Mouse (Mus musculus) ES-Bruce4 (cell line): ENCODE results near the gene Pom121l2. TPM values are rescaled to one million over a fixed set of nuclear protein-coding genes. Genes with fewer than 3 reads are reported as not detected.
A peak's percentile ranks its signal among the peaks of the same experiment; 100 is the strongest.

ENCODE experiments used
- H3K27ac ChIP-seq: 2 replicates; pipeline ENCODE4 v1.5.1; 2012; ENCODE audit warnings: low read length, inconsistent platforms; ENCODE audit not compliant: insufficient read depth
- H3K27me3 ChIP-seq: 2 replicates; pipeline ENCODE4 v1.6.1; 2012; ENCODE audit warnings: mild to moderate bottlenecking, low read length, inconsistent platforms; ENCODE audit not compliant: control insufficient read depth, poor library complexity, insufficient read depth, severe bottlenecking
- H3K36me3 ChIP-seq: 2 replicates; pipeline ENCODE4 v1.6.1; 2012; ENCODE audit warnings: inconsistent platforms, mild to moderate bottlenecking, low read length, moderate library complexity; ENCODE audit not compliant: control insufficient read depth, poor library complexity, insufficient read depth, severe bottlenecking
- H3K4me1 ChIP-seq: one replicate; pipeline ENCODE4 v1.8.1; 2011; ENCODE audit warnings: low read length; ENCODE audit not compliant: control insufficient read depth, insufficient read depth
- H3K4me3 ChIP-seq: 2 replicates; pipeline ENCODE4 v1.5.1; 2011; ENCODE audit warnings: low read depth, mild to moderate bottlenecking, low read length
- H3K9ac ChIP-seq: 2 replicates; pipeline ENCODE4 v1.6.1; 2012; ENCODE audit warnings: low read depth, mild to moderate bottlenecking, inconsistent platforms; ENCODE audit not compliant: poor library complexity, severe bottlenecking
- H3K9me3 ChIP-seq: replicated peaks from 2 replicates; pipeline ENCODE4 v1.6.1; 2012; ENCODE audit warnings: mild to moderate bottlenecking, low read length, inconsistent platforms; ENCODE audit not compliant: control insufficient read depth, poor library complexity, insufficient read depth, severe bottlenecking
- CTCF ChIP-seq: IDR thresholded peaks from one replicate; pipeline ENCODE4 v1.8.1; 2011; ENCODE audit warnings: low read depth, low read length
- EP300 ChIP-seq: IDR thresholded peaks from 2 replicates; pipeline ENCODE4 v1.6.1; 2011; ENCODE audit warnings: low read depth, low read length; ENCODE audit not compliant: insufficient read depth
- POLR2A ChIP-seq: IDR thresholded peaks from one replicate; pipeline ENCODE4 v1.8.1; 2011; ENCODE audit warnings: low read length; ENCODE audit not compliant: insufficient read depth
- polyA plus RNA-seq: library from polyadenylated mRNA; stranded (reverse); fragments of >200 nt; gene quantifications from 2 replicates; pipeline ENCODE4 v1.2.4, GENCODE M21; 2011; ENCODE audit warnings: low read depth; ENCODE audit not compliant: missing spikeins, insufficient read depth, insufficient read length

The Pom121l2 gene
- polyA plus RNA-seq, 1 experiment: not detected

DNA sequence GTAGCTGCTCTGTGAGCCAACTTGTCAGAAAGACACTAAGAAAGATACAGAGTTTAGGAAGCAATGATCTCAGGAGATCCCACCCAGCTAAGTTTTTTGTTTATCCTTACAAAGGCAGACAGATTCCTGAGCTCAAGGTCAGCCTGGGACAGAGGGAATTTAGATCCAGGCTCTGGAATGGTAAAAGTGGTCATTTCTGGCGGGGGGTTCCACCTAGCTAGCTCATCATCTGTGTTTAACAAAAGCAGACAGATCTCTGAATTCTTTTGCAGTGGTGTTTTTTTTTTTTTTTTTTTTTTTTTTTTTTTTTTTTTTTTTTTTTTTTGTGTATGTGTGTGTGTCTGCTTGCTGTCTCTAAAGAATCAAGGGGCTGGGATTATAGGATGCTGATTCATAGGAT is 11.7 kb upstream of the Pom121l2 start:
- no peak overlapping the region for H3K27ac ChIP-seq
- no peaks in the 10 kb centered on the region for H3K36me3 ChIP-seq
- TF ChIP-seq CTCF (no peak), POLR2A (no peak), EP300 (no peak)
- peaks cover 2% of the 10 kb centered on the region for H3K4me1 ChIP-seq
- no peaks in the 10 kb centered on the region for H3K9me3 ChIP-seq
- H3K9ac ChIP-seq: no peak overlapping the region
- no peaks in the 10 kb centered on the region for H3K27me3 ChIP-seq
- no peak overlapping the region for H3K4me3 ChIP-seq

DNA sequence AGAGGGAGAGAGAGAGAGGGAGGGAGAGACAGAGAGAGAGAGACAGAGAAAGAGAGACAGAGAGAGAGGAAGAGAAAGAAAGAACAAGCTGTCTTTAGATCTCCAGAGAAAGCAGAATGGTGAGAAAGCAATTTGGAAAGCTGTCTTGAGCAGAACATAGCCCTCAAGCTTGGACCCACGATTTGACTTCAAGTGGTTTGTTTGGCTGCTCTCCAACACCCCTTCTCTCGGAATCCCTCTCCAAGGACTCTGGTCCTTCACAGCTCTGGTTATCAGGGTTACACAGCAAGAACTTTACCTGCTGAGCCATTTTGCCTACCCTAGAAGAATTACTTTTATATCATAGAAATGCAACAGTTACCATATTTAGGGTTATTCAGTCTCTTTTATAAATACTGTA is 11.2 kb upstream of the Pom121l2 start:
- no peak overlapping the region; the same call in 1 of the 2 replicates for H3K27ac ChIP-seq
- peaks cover 2% of the 10 kb centered on the region for H3K4me1 ChIP-seq
- H3K27me3 ChIP-seq: no peaks in the 10 kb centered on the region
- H3K9ac ChIP-seq: no peak overlapping the region
- no peak for TF ChIP-seq POLR2A
- H3K9me3 ChIP-seq: no peaks in the 10 kb centered on the region
- no peaks in the 10 kb centered on the region for H3K36me3 ChIP-seq
- H3K4me3 ChIP-seq: no peak overlapping the region

DNA sequence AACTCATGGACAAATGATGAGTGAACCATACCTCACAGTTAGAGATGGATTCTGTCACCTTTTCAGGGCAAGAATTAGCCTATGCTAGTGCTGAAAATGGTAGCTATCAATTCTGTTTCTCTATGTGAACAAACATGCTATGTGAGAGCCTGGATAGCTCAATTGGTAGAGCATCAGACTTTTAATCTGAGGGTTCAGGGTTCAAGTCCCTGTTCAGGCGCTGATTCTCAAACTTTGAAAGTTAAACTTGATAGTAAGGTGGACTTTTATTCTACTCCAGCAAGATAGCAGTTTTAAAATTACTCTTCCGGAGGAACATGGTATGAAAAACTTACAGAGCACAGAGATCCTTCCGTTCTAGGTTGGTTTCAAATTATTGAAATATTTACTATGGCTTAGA is 9.4 kb upstream of the Pom121l2 start:
- Histone ChIP-seq H3K9me3 (no peaks in the 10 kb centered on the region), H3K4me3 (no peak overlapping the region), H3K9ac (no peak overlapping the region), H3K4me1 (peaks cover 2% of the 10 kb centered on the region), H3K36me3 (no peaks in the 10 kb centered on the region), H3K27ac (no peak overlapping the region), H3K27me3 (no peaks in the 10 kb centered on the region)
- no peak for TF ChIP-seq POLR2A
- TF ChIP-seq EP300: no peak

DNA sequence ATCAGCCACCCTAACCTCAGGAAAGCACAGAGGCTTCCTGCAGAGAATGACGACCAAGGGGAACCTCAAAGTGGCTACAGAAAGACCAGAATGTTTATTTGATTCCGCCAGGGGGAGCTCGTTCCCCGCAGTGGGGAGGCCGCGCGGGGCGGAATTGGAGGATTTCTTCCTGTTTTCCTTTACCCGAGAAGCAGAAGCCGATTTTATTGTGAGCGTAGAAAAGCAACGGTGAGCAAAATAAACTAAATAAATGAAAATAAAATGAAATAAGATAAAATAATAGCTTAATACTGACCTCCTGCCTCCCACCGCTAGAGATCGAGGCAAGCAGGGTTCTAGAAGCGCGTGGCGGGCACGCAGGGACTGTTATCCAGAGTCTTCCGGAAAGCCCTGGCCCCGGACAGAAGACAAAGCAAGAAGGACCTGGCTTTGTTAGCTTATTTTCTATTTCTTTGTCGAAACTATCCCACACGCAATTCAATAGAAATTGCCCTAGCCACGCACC is 6.7 kb upstream of the Pom121l2 start:
- Histone ChIP-seq H3K36me3 (no peaks in the 10 kb centered on the region), H3K27me3 (no peaks in the 10 kb centered on the region), H3K27ac (peak overlapping the region; percentile 83), H3K4me1 (peaks cover 2% of the 10 kb centered on the region), H3K9me3 (no peaks in the 10 kb centered on the region), H3K9ac (peak overlapping the region; percentile 90), H3K4me3 (peak overlapping the region; percentile 99)
- TF ChIP-seq POLR2A (no peak), CTCF (peak; percentile 68)

DNA sequence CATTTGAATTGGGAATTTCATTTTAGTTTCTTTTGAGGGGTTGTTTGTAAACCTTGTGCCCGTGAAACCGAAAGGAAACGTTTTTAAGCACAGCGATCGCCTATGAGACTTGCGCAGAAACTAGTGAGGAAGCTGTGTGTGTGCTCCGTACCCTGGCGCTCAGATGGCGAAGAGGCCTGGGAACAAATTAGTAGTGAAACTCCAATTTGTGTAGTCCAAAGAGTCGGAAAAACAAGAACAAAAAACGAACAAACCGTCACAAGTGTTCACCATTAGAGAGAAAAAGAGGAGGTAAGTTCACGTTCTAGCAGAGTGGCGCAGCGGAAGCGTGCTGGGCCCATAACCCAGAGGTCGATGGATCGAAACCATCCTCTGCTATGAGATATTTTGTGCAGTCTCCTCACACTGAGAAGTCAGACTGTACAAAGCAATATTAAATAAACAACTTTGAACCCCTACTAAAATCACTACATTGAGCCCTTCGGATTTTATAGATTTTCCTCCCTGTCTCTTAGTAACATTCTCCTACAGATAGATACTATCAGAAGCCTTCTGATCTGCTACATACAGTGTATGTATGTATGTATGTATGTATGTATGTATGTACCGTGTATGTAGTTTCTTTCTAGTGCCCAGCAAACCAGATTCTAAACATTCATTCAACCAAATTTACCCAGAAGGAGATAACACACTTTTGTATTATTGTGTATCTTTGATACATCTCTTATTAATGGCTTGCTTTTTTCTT is 6.1 kb upstream of the Pom121l2 start:
- Histone ChIP-seq H3K9ac (peak overlapping the region; percentile 90), H3K27ac (peak overlapping the region; percentile 83), H3K27me3 (no peaks in the 10 kb centered on the region), H3K9me3 (no peaks in the 10 kb centered on the region), H3K4me1 (peaks cover under 1% of the 10 kb centered on the region), H3K36me3 (no peaks in the 10 kb centered on the region), H3K4me3 (peak overlapping the region; percentile 99)
- 0 out of 2 replicates have a peak, but pooled peaks have one; percentile 52 for TF ChIP-seq EP300
- no peak for TF ChIP-seq POLR2A
- no peak for TF ChIP-seq CTCF

DNA sequence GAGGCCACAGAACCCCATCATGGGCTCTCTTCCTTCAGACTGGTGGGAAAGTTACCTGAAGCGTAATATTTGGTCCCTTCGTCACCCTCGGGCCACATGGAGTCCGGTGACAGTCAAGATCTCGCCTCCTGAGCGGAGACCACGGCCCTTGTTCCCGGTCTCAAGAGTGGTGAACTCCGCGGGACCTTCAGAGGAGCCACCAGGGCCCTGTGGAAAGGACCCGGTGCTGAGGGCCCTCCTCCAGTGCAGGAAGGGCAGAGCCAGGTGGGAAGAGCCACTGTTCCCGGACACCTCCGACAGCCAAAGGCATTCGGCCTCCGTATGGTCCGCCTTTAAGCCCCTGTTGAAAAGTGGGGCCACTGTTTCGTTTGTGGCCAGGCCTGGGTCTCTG is 804 bp downstream of the Pom121l2 start:
- H3K27ac ChIP-seq: no peak overlapping the region
- TF ChIP-seq CTCF (no peak), POLR2A (no peak), EP300 (no peak)
- peak overlapping the region; percentile 42 for H3K4me3 ChIP-seq
- no peaks in the 10 kb centered on the region for H3K36me3 ChIP-seq
- H3K27me3 ChIP-seq: peaks cover 1% of the 10 kb centered on the region; the same call in 1 of the 2 replicates
- no peaks in the 10 kb centered on the region for H3K4me1 ChIP-seq
- H3K9ac ChIP-seq: peak overlapping the region; percentile 37
- H3K9me3 ChIP-seq: no peaks in the 10 kb centered on the region
